Mouse (Mus musculus) cerebellum, adult 2 months (tissue): ENCODE measurements at regions not wholly inside any gene's neighbourhood (a gene's known extent, or its start where the extent isn't known, plus 50 kb on each side); places are given as distances from the start of the nearest gene placed in this dataset.

Experiments used
- DNase-seq, 2 experiments: peaks; one replicate each; pipeline ENCODE4 v3.0.0; 2021
- H3K27ac ChIP-seq: fragments of 200-500 bp; 2 replicates; pipeline ENCODE4 v1.5.1; 2012; ENCODE audit warnings: low read length, control low read depth, inconsistent platforms; ENCODE audit not compliant: insufficient read depth
- H3K27me3 ChIP-seq: fragments of 200-500 bp; 2 replicates; pipeline ENCODE4 v1.6.1; 2012; ENCODE audit warnings: inconsistent platforms, mild to moderate bottlenecking, low read length, moderate library complexity; ENCODE audit not compliant: control insufficient read depth, insufficient read depth
- H3K4me1 ChIP-seq: fragments of 200-500 bp; 2 replicates; pipeline ENCODE4 v1.6.1; 2011; ENCODE audit warnings: low read length; ENCODE audit not compliant: control insufficient read depth, insufficient read depth
- H3K4me3 ChIP-seq: fragments of 200-500 bp; replicated peaks from 2 replicates; pipeline ENCODE3; 2011; ENCODE audit warnings: mild to moderate bottlenecking, low read depth, low read length, control low read depth; ENCODE audit not compliant: insufficient read depth
- CTCF ChIP-seq: fragments of 200-500 bp; IDR thresholded peaks from 2 replicates; pipeline ENCODE4 v1.5.1; 2011; ENCODE audit warnings: low read depth, mild to moderate bottlenecking, control low read depth, low read length, moderate library complexity, borderline replicate concordance; ENCODE audit not compliant: insufficient read depth
- POLR2A ChIP-seq: fragments of 200-500 bp; IDR thresholded peaks from 2 replicates; pipeline ENCODE4 v1.6.1; 2011; ENCODE audit warnings: low read length, control low read depth, borderline replicate concordance; ENCODE audit not compliant: insufficient read depth
- WGBS: fragments of 180-500 bp; shearing (Covaris S2); methylation state at CpG from one replicate; pipeline ENCODE4 v1.1.7; 2018; 5-methylcytosine and 5-hydroxymethylcytosine counted together

- H3K4me1 ChIP-seq, result no peaks in the 10 kb centered on the region
- DNase-seq, result no peak
- H3K27ac ChIP-seq, result no peak overlapping the region
- 72% methylated on average over 6 of the region's 6 CpGs for WGBS
- no peak for TF ChIP-seq POLR2A
- no peak for TF ChIP-seq CTCF
- no peaks in the 10 kb centered on the region for H3K27me3 ChIP-seq
- no peak overlapping the region for H3K4me3 ChIP-seq
These were observed 208.4 kb upstream of the Dio3 start for GRCm38 (mm10) chr12:110070506-110070905.

DNA sequence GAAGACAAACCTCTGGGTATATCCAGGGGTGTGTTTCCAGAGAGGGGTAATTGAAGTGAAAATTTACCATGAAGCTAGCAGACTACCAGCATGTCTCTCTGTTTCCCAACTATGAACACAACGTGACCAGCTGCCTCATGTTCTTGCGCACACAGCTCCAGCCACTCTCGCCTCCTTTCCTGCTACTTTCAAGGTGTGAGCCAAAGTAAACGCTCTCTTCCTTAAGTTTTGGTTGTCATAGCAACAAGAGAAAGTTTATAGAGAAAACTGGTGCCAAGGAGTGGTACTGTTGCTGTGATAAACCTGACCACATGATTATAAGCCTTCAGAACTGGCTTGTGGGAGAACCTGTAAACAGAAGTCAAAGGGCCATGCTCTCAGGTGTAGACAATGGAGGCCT lies 207.0 kb upstream of the Dio3 start:
- H3K4me3 ChIP-seq, result no peak overlapping the region
- TF ChIP-seq POLR2A, result no peak
- no peak for TF ChIP-seq CTCF
- no peaks in the 10 kb centered on the region for H3K27me3 ChIP-seq
- no peak overlapping the region for H3K27ac ChIP-seq
- no peaks in the 10 kb centered on the region for H3K4me1 ChIP-seq
- WGBS, result 77% methylated on average over 4 of the region's 4 CpGs
- DNase-seq, result no peak

DNA sequence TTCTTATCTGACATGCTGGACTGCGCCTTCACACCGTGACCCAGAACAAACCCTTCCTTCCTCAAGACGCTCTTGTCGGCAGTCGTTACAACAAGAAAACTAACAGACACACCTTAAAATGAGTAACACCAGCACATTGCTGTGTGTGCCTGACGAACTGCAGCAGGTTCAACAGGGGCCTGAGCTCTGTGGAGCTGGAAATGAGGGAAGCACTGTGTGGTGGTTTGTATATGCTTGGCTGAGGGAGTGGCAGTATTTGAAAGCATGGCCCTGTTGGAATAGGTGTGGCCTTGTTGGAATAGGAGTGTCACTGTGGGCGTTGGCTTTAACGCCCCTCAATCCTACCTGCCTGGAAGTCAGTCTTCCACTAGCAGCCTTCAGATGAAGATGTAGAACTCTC lies 203.9 kb upstream of the Dio3 start:
- Histone ChIP-seq H3K4me3 (no peak overlapping the region), H3K27me3 (no peaks in the 10 kb centered on the region), H3K27ac (no peak overlapping the region), H3K4me1 (no peaks in the 10 kb centered on the region)
- TF ChIP-seq POLR2A (no peak), CTCF (no peak)
- 94% methylated on average over 8 of the region's 8 CpGs for WGBS
- DNase-seq, result no peak

GRCm38 (mm10) chr12:110077211-110077884 lies 201.5 kb upstream of the Dio3 start:
- no peak overlapping the region for H3K4me3 ChIP-seq
- H3K27ac ChIP-seq, result no peak overlapping the region
- WGBS, result 43% methylated on average over 6 of the region's 6 CpGs
- DNase-seq, result no peak
- no peak for TF ChIP-seq CTCF
- TF ChIP-seq POLR2A, result no peak
- no peaks in the 10 kb centered on the region for H3K27me3 ChIP-seq
- H3K4me1 ChIP-seq, result no peaks in the 10 kb centered on the region

GRCm38 (mm10) chr12:110078081-110078505 lies 200.8 kb upstream of the Dio3 start:
- H3K27ac ChIP-seq, result no peak overlapping the region
- H3K4me3 ChIP-seq, result no peak overlapping the region
- H3K27me3 ChIP-seq, result no peaks in the 10 kb centered on the region
- TF ChIP-seq CTCF (no peak), POLR2A (no peak)
- 33% methylated on average over 13 of the region's 13 CpGs for WGBS
- H3K4me1 ChIP-seq, result no peaks in the 10 kb centered on the region
- no peak for DNase-seq

DNA sequence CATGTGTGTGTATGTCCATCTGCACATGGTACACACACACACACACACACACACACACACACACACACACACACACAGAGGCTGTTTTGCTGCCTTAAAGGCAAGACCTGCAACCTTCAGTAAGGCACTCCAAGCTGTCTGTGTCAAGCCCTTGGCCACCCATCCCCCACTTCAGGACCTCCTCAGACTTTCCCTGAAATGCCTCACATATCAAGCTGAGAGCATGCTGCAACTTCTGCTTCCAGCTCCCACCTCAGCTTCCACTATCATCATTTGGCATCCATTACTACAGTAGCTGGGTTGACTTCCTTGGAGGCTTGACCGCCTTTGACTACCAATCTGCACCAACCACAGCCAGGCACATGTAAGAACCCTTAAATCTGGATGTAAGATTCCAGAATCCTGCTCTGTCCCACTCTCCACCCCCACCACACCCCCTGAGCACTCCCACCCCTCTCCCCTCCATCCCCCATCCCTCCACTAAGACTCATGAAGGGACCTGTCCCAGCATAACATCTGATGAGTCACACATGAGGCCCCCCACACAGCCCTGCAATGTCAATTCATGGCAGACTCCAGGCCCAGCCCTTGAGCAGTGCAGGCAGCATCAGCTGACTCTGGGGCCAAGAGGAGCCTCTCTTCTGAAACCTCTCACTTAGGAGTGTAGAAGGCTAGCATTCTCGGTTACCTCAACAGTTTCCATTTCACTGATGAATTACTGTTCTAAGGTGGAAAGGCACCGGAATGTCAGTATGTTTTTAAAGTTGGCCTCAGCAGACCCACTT lies 196.8 kb upstream of the Dio3 start:
- no peak for DNase-seq
- Histone ChIP-seq H3K4me3 (no peak overlapping the region), H3K4me1 (no peaks in the 10 kb centered on the region), H3K27ac (no peak overlapping the region), H3K27me3 (no peaks in the 10 kb centered on the region)
- 97% methylated on average over 3 of the region's 3 CpGs for WGBS
- TF ChIP-seq POLR2A (no peak), CTCF (no peak)

DNA sequence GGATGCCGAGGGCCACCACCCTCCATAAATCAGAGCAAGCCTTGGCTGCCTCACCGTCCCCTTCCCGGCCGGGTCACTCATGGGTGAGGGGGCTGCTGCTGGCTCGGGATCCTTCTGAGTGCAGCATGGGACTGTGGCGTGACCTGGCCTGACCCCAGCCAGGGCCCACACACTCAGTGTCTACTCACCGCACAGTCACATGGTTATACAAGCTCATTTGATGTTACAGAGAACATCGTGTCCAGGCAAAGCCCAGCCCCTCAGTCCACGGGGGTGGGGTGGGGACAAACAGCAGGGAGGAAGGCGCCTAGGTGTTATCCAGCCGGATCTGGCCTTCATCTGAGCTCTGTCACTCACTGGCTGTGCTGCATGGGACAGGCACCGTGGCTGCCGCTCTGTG lies 195.9 kb upstream of the Dio3 start:
- Histone ChIP-seq H3K27ac (no peak overlapping the region), H3K27me3 (no peaks in the 10 kb centered on the region), H3K4me3 (no peak overlapping the region), H3K4me1 (no peaks in the 10 kb centered on the region)
- TF ChIP-seq POLR2A (no peak), CTCF (no peak)
- no peak for DNase-seq
- 66% methylated on average over 13 of the region's 13 CpGs for WGBS

DNA sequence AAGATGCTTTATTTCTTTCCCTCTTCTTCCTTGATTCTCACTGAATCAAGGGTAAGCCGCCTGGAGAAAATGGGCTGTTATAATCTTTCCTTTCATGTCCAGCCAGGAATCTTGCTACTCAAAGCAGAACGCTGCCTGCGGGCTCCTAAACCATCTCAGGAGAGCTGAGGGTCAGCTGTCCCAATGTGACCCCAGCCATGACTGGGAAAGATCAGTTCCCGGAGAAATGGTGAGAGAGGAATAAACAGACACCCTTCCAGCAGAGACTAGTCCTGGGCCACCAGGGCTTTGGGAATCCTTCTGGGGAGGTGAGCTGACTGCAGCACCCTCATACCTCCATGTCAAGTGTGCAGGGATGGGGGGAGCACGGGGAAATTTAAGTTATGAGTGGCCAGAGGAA lies 195.4 kb upstream of the Dio3 start:
- 79% methylated on average over 5 of the region's 5 CpGs for WGBS
- no peak overlapping the region for H3K4me3 ChIP-seq
- H3K27me3 ChIP-seq, result no peaks in the 10 kb centered on the region
- TF ChIP-seq POLR2A (no peak), CTCF (no peak)
- H3K4me1 ChIP-seq, result no peaks in the 10 kb centered on the region
- no peak overlapping the region for H3K27ac ChIP-seq
- no peak for DNase-seq

GRCm38 (mm10) chr12:110086921-110087320 lies 191.9 kb upstream of the Dio3 start:
- no peak overlapping the region for H3K27ac ChIP-seq
- WGBS, result 39% methylated on average over 2 of the region's 2 CpGs
- TF ChIP-seq CTCF (no peak), POLR2A (no peak)
- no peak for DNase-seq
- H3K4me1 ChIP-seq, result no peaks in the 10 kb centered on the region
- H3K4me3 ChIP-seq, result no peak overlapping the region
- no peaks in the 10 kb centered on the region; the same call in 1 of the 2 replicates for H3K27me3 ChIP-seq
